ENCODE assay signal across 1 mouse cellular context in the genomic region with DNA sequence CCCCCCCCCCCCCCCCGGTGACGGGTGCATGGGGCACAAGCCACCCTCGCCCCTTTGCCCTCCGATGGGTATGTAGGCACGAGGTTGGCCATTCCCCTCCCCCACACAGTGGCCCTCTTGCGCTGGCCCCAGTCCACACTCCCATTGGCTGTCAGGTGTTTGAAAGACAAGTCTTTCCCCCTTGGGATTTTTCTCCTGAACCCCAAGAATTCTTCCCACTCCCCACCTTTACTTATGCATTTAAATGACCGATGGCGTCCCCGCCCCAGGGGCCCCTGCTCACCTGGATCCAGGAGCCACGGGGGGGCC.
A peak's percentile ranks its signal among the peaks of the same experiment; 100 is the strongest.
TF ChIP-seq lines count a peak whose summit lies in the region.

No protein-coding gene starts in this region.

TF ChIP-seq in CH12.LX, 34 proteins besides CTCF, POLR2A, EP300 and RAD21 (continued from another document):
- TF ChIP-seq TCF12 (IDR thresholded peaks at IDR 0.05; ENCODE audit: low read depth, low read length): no peak; the same call in 1 of the 2 replicates
- peak; percentile 15; the same call in 1 of the 2 replicates for TF ChIP-seq NELFE (IDR thresholded peaks at IDR 0.05; ENCODE audit: low read depth, low read length)
- TF ChIP-seq MXI1 (IDR thresholded peaks at IDR 0.05; ENCODE audit: low read depth, low read length): 0 out of 2 replicates have a peak, but pooled peaks have one; percentile 5
- TF ChIP-seq RCOR1 (conservative IDR thresholded peaks at IDR 0.05; ENCODE audit: low read depth, low read length): no peak; the same call in 1 of the 2 replicates
- TF ChIP-seq NRF1 (IDR thresholded peaks at IDR 0.05; ENCODE audit: low read depth, low read length): no peak
- TF ChIP-seq GABPA (IDR thresholded peaks at IDR 0.05; ENCODE audit: insufficient replicate concordance, low read depth, low read length): no peak
- no peak for TF ChIP-seq BHLHE40 (IDR thresholded peaks at IDR 0.05; ENCODE audit: low read depth, low read length)
- TF ChIP-seq E2F4 (IDR thresholded peaks at IDR 0.05; ENCODE audit: insufficient replicate concordance, low read depth, low read length): no peak
- TF ChIP-seq CHD2 (IDR thresholded peaks at IDR 0.05; ENCODE audit: low read length): no peak; the same call in 1 of the 2 replicates
- TF ChIP-seq PAX5 (IDR thresholded peaks at IDR 0.05; ENCODE audit: low read length): no peak
- TF ChIP-seq JUN (IDR thresholded peaks at IDR 0.05; ENCODE audit: insufficient read depth, low read depth, low read length): no peak
- TF ChIP-seq MEF2A (IDR thresholded peaks at IDR 0.05; ENCODE audit: borderline replicate concordance, low read depth, low read length): 0 out of 2 replicates have a peak, but pooled peaks have one; percentile 6
- TF ChIP-seq ZKSCAN1 (IDR thresholded peaks at IDR 0.05; ENCODE audit: borderline replicate concordance, low read depth, low read length): no peak
- no peak for TF ChIP-seq MAZ (IDR thresholded peaks at IDR 0.05; ENCODE audit: low read depth, low read length)
- TF ChIP-seq KAT2A (IDR thresholded peaks at IDR 0.05; ENCODE audit: insufficient replicate concordance, low read length): no peak
- TF ChIP-seq ZC3H11A (IDR thresholded peaks at IDR 0.05; ENCODE audit: low read depth, low read length): no peak
